Mouse (Mus musculus) heart, adult 2 months (tissue): ENCODE measurements around the gene Zic4. TPM values are rescaled to one million over a fixed set of nuclear protein-coding genes. Genes with fewer than 3 reads are reported as not detected.

Experiments
- DNase-seq, 2 experiments: peaks; one replicate each; pipeline ENCODE4 v3.0.0; 2021
- H3K27ac ChIP-seq: fragments of 200-600 bp; 2 replicates; pipeline ENCODE4 v1.8.1; 2022
- H3K27me3 ChIP-seq: fragments of 200-500 bp; 2 replicates; pipeline ENCODE4 v1.6.1; 2012; ENCODE audit warnings: mild to moderate bottlenecking, low read length, inconsistent platforms, mixed read lengths; ENCODE audit not compliant: control insufficient read depth, insufficient read depth
- H3K36me3 ChIP-seq: fragments of 200-500 bp; 2 replicates; pipeline ENCODE4 v1.6.1; 2012; ENCODE audit warnings: low read length, inconsistent platforms; ENCODE audit not compliant: control insufficient read depth, insufficient read depth
- H3K4me1 ChIP-seq: fragments of 200-500 bp; 2 replicates; pipeline ENCODE4 v1.6.1; 2011; ENCODE audit warnings: low read length; ENCODE audit not compliant: control insufficient read depth, insufficient read depth
- H3K4me3 ChIP-seq: fragments of 200-600 bp; 2 replicates; pipeline ENCODE4 v1.8.1; 2022
- H3K79me2 ChIP-seq: fragments of 200-500 bp; replicated peaks from 2 replicates; pipeline ENCODE4 v1.6.1; 2012; ENCODE audit warnings: mild to moderate bottlenecking, inconsistent platforms, low read length, moderate library complexity, mixed read lengths; ENCODE audit not compliant: control insufficient read depth, insufficient read depth
- H3K9ac ChIP-seq: fragments of 200-500 bp; 2 replicates; pipeline ENCODE4 v1.6.1; 2012; ENCODE audit warnings: low read depth, mild to moderate bottlenecking, control low read depth, inconsistent platforms, low read length, mixed read lengths
- CTCF ChIP-seq: fragments of 200-600 bp; IDR thresholded peaks from 2 replicates; pipeline ENCODE4 v1.8.1; 2022; ENCODE audit warnings: antibody characterized with exemption, mild to moderate bottlenecking, moderate library complexity
- EP300 ChIP-seq: fragments of 200-500 bp; IDR thresholded peaks from 2 replicates; pipeline ENCODE4 v1.6.1; 2011; ENCODE audit warnings: low read depth, low read length, control low read depth; ENCODE audit not compliant: insufficient read depth
- POLR2A ChIP-seq: fragments of 200-500 bp; IDR thresholded peaks from 2 replicates; pipeline ENCODE4 v1.6.1; 2011; ENCODE audit warnings: mild to moderate bottlenecking, low read depth, low read length, control low read depth; ENCODE audit not compliant: insufficient read depth
- WGBS: fragments of 180-500 bp; shearing (Covaris S2); methylation state at CpG from one replicate; pipeline ENCODE4 v1.1.7; 2018; 5-methylcytosine and 5-hydroxymethylcytosine counted together
- intact Hi-C: fragments of 180-260 bp; cut with DNase I; formaldehyde crosslinking; loops from one replicate; pipeline ENCODE4 v1.15.1; 2025
- polyA plus RNA-seq: library from polyadenylated mRNA; depleted of rRNA; stranded (reverse); fragments of >200 nt; gene quantifications from 2 replicates; pipeline ENCODE4 v1.2.3, GENCODE M21; 2012; rRNA removed
- total RNA-seq, 2 experiments: library from RNA; stranded (reverse); gene quantifications; 2 replicates each; pipeline ENCODE4 v1.2.3; 2021

The Zic4 gene
- total and polyA plus RNA-seq, 3 experiments, result not detected

DNA sequence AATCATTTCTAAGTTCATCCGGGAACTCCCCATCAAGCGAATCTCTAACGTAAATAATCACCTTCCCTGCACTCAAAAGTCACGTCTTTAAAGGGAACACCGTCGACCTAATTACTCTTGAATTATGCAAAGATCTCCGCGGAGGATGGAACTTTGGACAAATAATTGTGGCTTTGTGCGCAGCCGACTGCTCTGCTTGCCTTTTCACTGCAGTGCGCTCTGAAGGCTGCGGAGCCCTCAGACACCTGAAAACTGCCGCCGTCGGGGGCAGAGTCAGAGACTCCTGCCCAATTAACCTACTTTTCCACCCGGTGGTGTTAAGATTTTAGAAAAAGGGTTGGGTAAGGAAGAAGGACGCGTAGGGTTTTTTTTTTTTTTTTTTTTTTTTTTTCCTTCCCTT is 58.2 kb downstream of the Zic4 start:
- intact Hi-C loops, result no loop called here
- no peak for DNase-seq
- TF ChIP-seq EP300, result no peak
- TF ChIP-seq POLR2A, result no peak
- TF ChIP-seq CTCF, result no peak

More for the DNA sequence above, 58.2 kb downstream of the Zic4 start:
- Histone ChIP-seq H3K36me3 (no peaks in the 10 kb centered on the region), H3K4me3 (no peak overlapping the region), H3K4me1 (no peaks in the 10 kb centered on the region), H3K27ac (no peak overlapping the region), H3K27me3 (no peaks in the 10 kb centered on the region), H3K9ac (no peak overlapping the region), H3K79me2 (no peaks in the 10 kb centered on the region)
- 5% methylated on average over 18 of the region's 18 CpGs for WGBS

Other genes starting within 250 kb of the Zic4 start
- not detected for gene Zic1, start 3.4 kb downstream of the Zic4 start, total RNA-seq
- 0.08 TPM in 1 of 2 replicates, not detected in the other for gene Zic1, start 3.4 kb downstream of the Zic4 start, polyA plus RNA-seq